Mouse (Mus musculus) splenic B cell, adult 2 months (primary cell): Measurements from ENCODE around the gene Pmm1.

Experiments
- DNase-seq: peaks from one replicate; pipeline ENCODE4 v3.0.0-alpha.2; 2011; ENCODE audit warnings: low read depth, low spot score
- H3K27me3 ChIP-seq: 2 replicates; pipeline ENCODE4 v1.6.1; 2012; ENCODE audit warnings: mild to moderate bottlenecking, low read length, moderate library complexity, mixed read lengths; ENCODE audit not compliant: control insufficient read depth, poor library complexity, insufficient read depth, severe bottlenecking
- H3K36me3 ChIP-seq: 2 replicates; pipeline ENCODE4 v1.6.1; 2012; ENCODE audit warnings: mild to moderate bottlenecking, low read length, moderate library complexity, mixed read lengths; ENCODE audit not compliant: control insufficient read depth, poor library complexity, insufficient read depth, severe bottlenecking

The Pmm1 gene

GRCm38 (mm10) chr15:81967821-81968220 lies 7.1 kb upstream of the Pmm1 start:
- Histone ChIP-seq H3K27me3 (no peaks in the 10 kb centered on the region), H3K36me3 (no peaks in the 10 kb centered on the region)
- DNase-seq, result no peak

- no peak for DNase-seq
These were observed 5.5 kb upstream of the Pmm1 start for GRCm38 (mm10) chr15:81966062-81966829.

GRCm38 (mm10) chr15:81964980-81965545 lies 4.3 kb upstream of the Pmm1 start:
- Histone ChIP-seq H3K36me3 (no peaks in the 10 kb centered on the region), H3K27me3 (no peaks in the 10 kb centered on the region)
- no peak for DNase-seq

More at GRCm38 (mm10) chr15:81966062-81966829, 5.5 kb upstream of the Pmm1 start:
- Histone ChIP-seq H3K36me3 (no peaks in the 10 kb centered on the region), H3K27me3 (no peaks in the 10 kb centered on the region)

GRCm38 (mm10) chr15:81964262-81964661 lies 3.5 kb upstream of the Pmm1 start:
- DNase-seq, result no peak
- no peaks in the 10 kb centered on the region for H3K27me3 ChIP-seq
- H3K36me3 ChIP-seq, result no peaks in the 10 kb centered on the region

GRCm38 (mm10) chr15:81961078-81961451 lies 335 bp upstream of the Pmm1 start:
- DNase-seq, result no peak
- Histone ChIP-seq H3K27me3 (no peaks in the 10 kb centered on the region), H3K36me3 (no peaks in the 10 kb centered on the region)

- DNase-seq, result no peak
These were observed 1.8 kb downstream of the Pmm1 start for GRCm38 (mm10) chr15:81958906-81959305.

GRCm38 (mm10) chr15:81957598-81957997 lies 3.1 kb downstream of the Pmm1 start:
- DNase-seq, result no peak
- no peaks in the 10 kb centered on the region for H3K36me3 ChIP-seq
- no peaks in the 10 kb centered on the region for H3K27me3 ChIP-seq

More at GRCm38 (mm10) chr15:81958906-81959305, 1.8 kb downstream of the Pmm1 start:
- Histone ChIP-seq H3K27me3 (no peaks in the 10 kb centered on the region), H3K36me3 (no peaks in the 10 kb centered on the region)

GRCm38 (mm10) chr15:81956457-81956856 lies 4.3 kb downstream of the Pmm1 start:
- H3K27me3 ChIP-seq, result no peaks in the 10 kb centered on the region
- DNase-seq, result peak; percentile 73
- H3K36me3 ChIP-seq, result no peaks in the 10 kb centered on the region

- H3K36me3 ChIP-seq, result no peaks in the 10 kb centered on the region
These were observed 5.3 kb downstream of the Pmm1 start for GRCm38 (mm10) chr15:81955414-81955813.

GRCm38 (mm10) chr15:81954716-81955115 lies 6.0 kb downstream of the Pmm1 start:
- H3K27me3 ChIP-seq, result no peaks in the 10 kb centered on the region
- no peak for DNase-seq
- no peaks in the 10 kb centered on the region for H3K36me3 ChIP-seq

More at GRCm38 (mm10) chr15:81955414-81955813, 5.3 kb downstream of the Pmm1 start:
- DNase-seq, result no peak
- H3K27me3 ChIP-seq, result no peaks in the 10 kb centered on the region

GRCm38 (mm10) chr15:81954151-81954583 lies 6.6 kb downstream of the Pmm1 start:
- Histone ChIP-seq H3K36me3 (no peaks in the 10 kb centered on the region), H3K27me3 (no peaks in the 10 kb centered on the region)
- no peak for DNase-seq

GRCm38 (mm10) chr15:81952310-81952709 lies 8.4 kb downstream of the Pmm1 start:
- DNase-seq, result no peak
- Histone ChIP-seq H3K36me3 (no peaks in the 10 kb centered on the region), H3K27me3 (no peaks in the 10 kb centered on the region)

GRCm38 (mm10) chr15:81951159-81951558 lies 9.6 kb downstream of the Pmm1 start:
- Histone ChIP-seq H3K36me3 (no peaks in the 10 kb centered on the region), H3K27me3 (no peaks in the 10 kb centered on the region)
- no peak for DNase-seq

- no peak for DNase-seq
- no peaks in the 10 kb centered on the region for H3K36me3 ChIP-seq
- H3K27me3 ChIP-seq, result no peaks in the 10 kb centered on the region
These were observed 10.0 kb downstream of the Pmm1 start for GRCm38 (mm10) chr15:81950716-81951115.

GRCm38 (mm10) chr15:81949476-81950131 lies 11.1 kb downstream of the Pmm1 start:
- H3K36me3 ChIP-seq, result no peaks in the 10 kb centered on the region
- no peak for DNase-seq
- H3K27me3 ChIP-seq, result no peaks in the 10 kb centered on the region
